Mouse (Mus musculus) mouse trophoblast stem cell (cell line): ENCODE measurements around the gene Recql.

Source experiments
- in situ Hi-C, 2 experiments: fragments of 300-500 bp; cut with MseI, MboI; formaldehyde crosslinking; loops; 2 replicates in 1 of 2; 3 replicates in 1 of 2; pipeline ENCODE4 v1.15.1; 2025

Gene Recql

GRCm38 (mm10) chr6:142387011-142387754 is at the start of gene Recql, which contains the start of gene Golt1b:
TSS of gene Recql (minus strand) at chr6:142387087.
TSS of gene Golt1b (plus strand) at chr6:142387221.
- in situ Hi-C loops, result loop anchor here in 1 of 2 experiments (10.0 to 25.0 kb wide), 2 partner anchors 118 to 350 kb away; partner anchors contain the start of gene Ldhb

- in situ Hi-C loops, result no loop called here
These were observed 42.2 kb upstream of the Recql start for GRCm38 (mm10) chr6:142429072-142429471.

GRCm38 (mm10) chr6:142424976-142425375 is 38.1 kb upstream of the Recql start:
- in situ Hi-C loops, result no loop called here

- in situ Hi-C loops, result no loop called here
These were observed 27.7 kb upstream of the Recql start for GRCm38 (mm10) chr6:142414597-142414996.

GRCm38 (mm10) chr6:142413845-142414244 is 27.0 kb upstream of the Recql start:
- in situ Hi-C loops, result no loop called here

- in situ Hi-C loops, result no loop called here
These were observed 26.1 kb upstream of the Recql start, which contains the start of gene Spx for GRCm38 (mm10) chr6:142412906-142413491. TSS of gene Spx (plus strand) at chr6:142413441.

- in situ Hi-C loops, result no loop called here
These were observed 24.3 kb upstream of the Recql start for GRCm38 (mm10) chr6:142411140-142411539.

- in situ Hi-C loops, result loop anchor here in 1 of 2 experiments (25.0 kb wide), 1 partner anchor 342 kb away; no protein-coding TSS in a partner anchor
These were observed 8.9 kb upstream of the Recql start for GRCm38 (mm10) chr6:142395756-142396155.

GRCm38 (mm10) chr6:142394669-142395068 is 7.8 kb upstream of the Recql start:
- in situ Hi-C loops, result loop anchor here in 1 of 2 experiments (25.0 kb wide), 1 partner anchor 343 kb away; no protein-coding TSS in a partner anchor

GRCm38 (mm10) chr6:142392312-142392711 is 5.4 kb upstream of the Recql start:
- in situ Hi-C loops, result loop anchor here in 1 of 2 experiments (25.0 kb wide), 1 partner anchor 345 kb away; no protein-coding TSS in a partner anchor

GRCm38 (mm10) chr6:142389101-142389500 is 2.2 kb upstream of the Recql start:
- in situ Hi-C loops, result loop anchor here in 1 of 2 experiments (10.0 to 25.0 kb wide), 2 partner anchors 116 to 348 kb away; partner anchors contain the start of gene Ldhb

GRCm38 (mm10) chr6:142387755-142388271 is 926 bp upstream of the Recql start:
- in situ Hi-C loops, result loop anchor here in 1 of 2 experiments (10.0 to 25.0 kb wide), 2 partner anchors 117 to 349 kb away; partner anchors contain the start of gene Ldhb

GRCm38 (mm10) chr6:142386285-142387010 is 439 bp downstream of the Recql start:
- in situ Hi-C loops, result loop anchor here in 1 of 2 experiments (10.0 to 25.0 kb wide), 2 partner anchors 118 to 351 kb away; partner anchors contain the start of gene Ldhb

GRCm38 (mm10) chr6:142384521-142384920 is 2.4 kb downstream of the Recql start:
- in situ Hi-C loops, result loop anchor here in 1 of 2 experiments (10.0 to 25.0 kb wide), 2 partner anchors 120 to 353 kb away; partner anchors contain the start of gene Ldhb

- in situ Hi-C loops, result loop anchor here in 1 of 2 experiments (10.0 to 25.0 kb wide), 2 partner anchors 123 to 356 kb away; partner anchors contain the start of gene Ldhb
These were observed 5.3 kb downstream of the Recql start for GRCm38 (mm10) chr6:142381615-142382014.

GRCm38 (mm10) chr6:142379961-142380360 is 6.9 kb downstream of the Recql start:
- in situ Hi-C loops, result loop anchor here in 1 of 2 experiments (10.0 to 25.0 kb wide), 2 partner anchors 125 to 357 kb away; partner anchors contain the start of gene Ldhb

- in situ Hi-C loops, result loop anchor here in 1 of 2 experiments (25.0 kb wide), 1 partner anchor 359 kb away; no protein-coding TSS in a partner anchor
These were observed 8.1 kb downstream of the Recql start for GRCm38 (mm10) chr6:142378576-142379330.

- in situ Hi-C loops, result loop anchor here in 1 of 2 experiments (25.0 kb wide), 1 partner anchor 360 kb away; no protein-coding TSS in a partner anchor
These were observed 9.8 kb downstream of the Recql start for GRCm38 (mm10) chr6:142377081-142377480.

GRCm38 (mm10) chr6:142369568-142369967 is 17.3 kb downstream of the Recql start:
- in situ Hi-C loops, result loop anchor here (10.0 to 25.0 kb wide), 2 partner anchors 145 to 368 kb away; no protein-coding TSS in a partner anchor

GRCm38 (mm10) chr6:142367565-142367964 is 19.3 kb downstream of the Recql start:
- in situ Hi-C loops, result loop anchor here (10.0 to 25.0 kb wide), 2 partner anchors 147 to 370 kb away; no protein-coding TSS in a partner anchor
